Mouse (Mus musculus) frontal cortex, postnatal 36 days (tissue): Measurements from ENCODE around the gene Ube2j2.

Source experiments
- DNase-seq, 2 experiments: peaks; one replicate each; pipeline ENCODE4 v3.0.0; 2022; ENCODE audit warnings: low spot score in 2 of 2

Ube2j2 gene

GRCm38 (mm10) chr4:155943534-155944249 lies at the start of gene Ube2j2:
TSS of gene Ube2j2 (plus strand) at chr4:155943831.
- DNase-seq: peak; percentile 98

GRCm38 (mm10) chr4:155894311-155894881 lies 49.2 kb upstream of the Ube2j2 start:
- peak; percentile 77 to 84 for DNase-seq

- peak; percentile 76 to 84 for DNase-seq
Observed at GRCm38 (mm10) chr4:155895216-155895615, 48.4 kb upstream of the Ube2j2 start.

GRCm38 (mm10) chr4:155895826-155896225 lies 47.8 kb upstream of the Ube2j2 start:
- DNase-seq: no peak

- no peak for DNase-seq
Observed at GRCm38 (mm10) chr4:155896461-155896860, 47.2 kb upstream of the Ube2j2 start.

- DNase-seq: no peak
Observed at GRCm38 (mm10) chr4:155898318-155898717, 45.3 kb upstream of the Ube2j2 start.

GRCm38 (mm10) chr4:155899355-155899754 lies 44.3 kb upstream of the Ube2j2 start:
- DNase-seq: no peak

GRCm38 (mm10) chr4:155901205-155901604 lies 42.4 kb upstream of the Ube2j2 start:
- DNase-seq: peak in 1 of 2 experiments; percentile 19

GRCm38 (mm10) chr4:155903246-155903645 lies 40.4 kb upstream of the Ube2j2 start:
- DNase-seq: no peak

- peak; percentile 1 to 13 for DNase-seq
Observed at GRCm38 (mm10) chr4:155904318-155905102, 39.1 kb upstream of the Ube2j2 start.

GRCm38 (mm10) chr4:155905634-155906033 lies 38.0 kb upstream of the Ube2j2 start:
- DNase-seq: no peak

- DNase-seq: no peak
Observed at GRCm38 (mm10) chr4:155906125-155906524, 37.5 kb upstream of the Ube2j2 start.

- no peak for DNase-seq
Observed at GRCm38 (mm10) chr4:155907003-155907402, 36.6 kb upstream of the Ube2j2 start.

- peak in 1 of 2 experiments; percentile 1 for DNase-seq
Observed at GRCm38 (mm10) chr4:155908281-155908680, 35.4 kb upstream of the Ube2j2 start.

- DNase-seq: no peak
Observed at GRCm38 (mm10) chr4:155908751-155909150, 34.9 kb upstream of the Ube2j2 start.

- DNase-seq: no peak
Observed at GRCm38 (mm10) chr4:155932031-155932430, 11.6 kb upstream of the Ube2j2 start.

- peak; percentile 54 to 59 for DNase-seq
Observed at GRCm38 (mm10) chr4:155943049-155943452, 580 bp upstream of the Ube2j2 start.

GRCm38 (mm10) chr4:155944271-155944670 lies 640 bp downstream of the Ube2j2 start:
- no peak for DNase-seq

- no peak for DNase-seq
Observed at GRCm38 (mm10) chr4:155947094-155947493, 3.5 kb downstream of the Ube2j2 start.

GRCm38 (mm10) chr4:155955491-155955890 lies 11.9 kb downstream of the Ube2j2 start:
- no peak for DNase-seq

- peak; percentile 59 to 79 for DNase-seq
Observed at GRCm38 (mm10) chr4:155959275-155959674, 15.6 kb downstream of the Ube2j2 start.

GRCm38 (mm10) chr4:155962167-155962971 lies 18.7 kb downstream of the Ube2j2 start, which contains the start of gene C1qtnf12:
TSS of gene C1qtnf12 (plus strand) at chr4:155962318.
- peak; percentile 21 to 23 for DNase-seq
